Mouse (Mus musculus) CH12.LX (cell line): ENCODE results near the gene Asb10. TPM values are rescaled to one million over a fixed set of nuclear protein-coding genes. Genes with fewer than 3 reads are reported as not detected.

ENCODE experiments used
- DNase-seq: peaks from one replicate; pipeline ENCODE4 v3.0.0-alpha.2; 2013; ENCODE audit errors: extremely low read depth
- H3K27ac ChIP-seq: 2 replicates; pipeline ENCODE4 v1.5.1; 2012; ENCODE audit warnings: low read depth, mild to moderate bottlenecking, control low read depth, moderate library complexity; ENCODE audit not compliant: insufficient read depth
- H3K27me3 ChIP-seq: replicated peaks from 2 replicates; pipeline ENCODE3; 2012; ENCODE audit warnings: inconsistent platforms
- H3K36me3 ChIP-seq, 2 experiments: replicated peaks in 1 of 2; 2 replicates each; pipeline versions ENCODE3 to v1.6.1; 2012; ENCODE audit warnings: inconsistent platforms in 1 of 2, low read length in 1 of 2, mild to moderate bottlenecking in 1 of 2, mixed read lengths in 1 of 2, moderate library complexity in 1 of 2; ENCODE audit not compliant: control insufficient read depth in 1 of 2, insufficient read depth in 1 of 2
- H3K4me1 ChIP-seq, 2 experiments: 2 replicates each; pipeline ENCODE4 v1.6.1; 2012; ENCODE audit warnings: inconsistent platforms in 1 of 2, moderate library complexity in 1 of 2; ENCODE audit not compliant: insufficient read depth in 2 of 2, control insufficient read depth in 1 of 2
- H3K4me2 ChIP-seq: 2 replicates; pipeline ENCODE4 v1.6.1; 2012; ENCODE audit warnings: low read depth, mild to moderate bottlenecking, control low read depth; ENCODE audit not compliant: poor library complexity, insufficient read depth, severe bottlenecking
- H3K4me3 ChIP-seq, 3 experiments: fragments of 150-350 bp in 1 of 3; sonication (generic) in 1 of 3; replicated peaks in 1 of 3; 2 replicates each; pipeline versions ENCODE3 to v1.5.1; 2011 to 2012; ENCODE audit warnings: low read depth in 2 of 3, low read length in 2 of 3, mild to moderate bottlenecking in 2 of 3, moderate library complexity in 2 of 3, control low read depth in 1 of 3, improper control_type of control experiment in 1 of 3, inconsistent platforms in 1 of 3, mixed read lengths in 1 of 3; ENCODE audit not compliant: poor library complexity in 1 of 3
- H3K79me2 ChIP-seq: replicated peaks from 2 replicates; pipeline ENCODE4 v1.6.1; 2012; ENCODE audit warnings: mild to moderate bottlenecking, moderate library complexity; ENCODE audit not compliant: control insufficient read depth, poor library complexity, insufficient read depth, severe bottlenecking; ENCODE audit errors: extremely low read depth
- H3K9ac ChIP-seq: 2 replicates; pipeline ENCODE4 v1.6.1; 2012; ENCODE audit warnings: low read depth, mild to moderate bottlenecking, control low read depth, moderate library complexity; ENCODE audit not compliant: insufficient read depth
- H3K9me3 ChIP-seq: replicated peaks from 2 replicates; pipeline ENCODE3; 2012; ENCODE audit warnings: low read length, inconsistent platforms, mixed read lengths
- E2F4 ChIP-seq: IDR thresholded peaks from 2 replicates; pipeline ENCODE4 v1.6.1; 2011; ENCODE audit warnings: low read depth, low read length, improper control_type of control experiment; ENCODE audit not compliant: insufficient replicate concordance
- GABPA ChIP-seq: IDR thresholded peaks from 2 replicates; pipeline ENCODE4 v1.6.1; 2012; ENCODE audit warnings: low read depth, low read length, improper control_type of control experiment, inconsistent platforms; ENCODE audit not compliant: insufficient replicate concordance
- HCFC1 ChIP-seq: IDR thresholded peaks from 2 replicates; pipeline ENCODE4 v1.6.1; 2012; ENCODE audit warnings: low read depth, mild to moderate bottlenecking, inconsistent platforms, low read length, improper control_type of control experiment
- IRF4 ChIP-seq: IDR thresholded peaks from 2 replicates; pipeline ENCODE4 v1.6.1; 2014; ENCODE audit warnings: low read depth, mild to moderate bottlenecking, inconsistent platforms, low read length, improper control_type of control experiment
- JUN ChIP-seq: IDR thresholded peaks from 2 replicates; pipeline ENCODE4 v1.6.1; 2011; ENCODE audit warnings: low read depth, mild to moderate bottlenecking, low read length, improper control_type of control experiment, moderate library complexity; ENCODE audit not compliant: insufficient read depth
- JUND ChIP-seq: conservative IDR thresholded peaks from 2 replicates; pipeline ENCODE4 v1.6.1; 2011; ENCODE audit warnings: low read depth, low read length, improper control_type of control experiment
- KAT2A ChIP-seq: IDR thresholded peaks from 2 replicates; pipeline ENCODE4 v1.6.1; 2012; ENCODE audit warnings: low read length, improper control_type of control experiment, inconsistent platforms; ENCODE audit not compliant: insufficient replicate concordance
- MAX ChIP-seq: IDR thresholded peaks from 2 replicates; pipeline ENCODE4 v1.6.1; 2011; ENCODE audit warnings: low read length, improper control_type of control experiment
- MAZ ChIP-seq: IDR thresholded peaks from 2 replicates; pipeline ENCODE4 v1.6.1; 2012; ENCODE audit warnings: low read depth, mild to moderate bottlenecking, inconsistent platforms, low read length, improper control_type of control experiment, moderate library complexity
- MEF2A ChIP-seq: IDR thresholded peaks from 2 replicates; pipeline ENCODE4 v1.6.1; 2014; ENCODE audit warnings: low read depth, mild to moderate bottlenecking, inconsistent platforms, low read length, improper control_type of control experiment, borderline replicate concordance
- MYC ChIP-seq: IDR thresholded peaks from 2 replicates; pipeline ENCODE4 v1.6.1; 2011; ENCODE audit warnings: low read depth, mild to moderate bottlenecking, improper control_type of control experiment, low read length
- NELFE ChIP-seq: IDR thresholded peaks from 2 replicates; pipeline ENCODE4 v1.6.1; 2011; ENCODE audit warnings: low read depth, low read length, improper control_type of control experiment
- PAX5 ChIP-seq: IDR thresholded peaks from 2 replicates; pipeline ENCODE4 v1.6.1; 2012; ENCODE audit warnings: low read length, inconsistent platforms, mixed read lengths
- POLR2A ChIP-seq: IDR thresholded peaks from 2 replicates; pipeline ENCODE4 v1.6.1; 2011; ENCODE audit warnings: low read depth, mild to moderate bottlenecking, improper control_type of control experiment, low read length
- RAD21 ChIP-seq: IDR thresholded peaks from 2 replicates; pipeline ENCODE4 v1.6.1; 2011; ENCODE audit warnings: low read depth, mild to moderate bottlenecking, low read length, improper control_type of control experiment, moderate library complexity
- SIN3A ChIP-seq: IDR thresholded peaks from 2 replicates; pipeline ENCODE4 v1.6.1; 2012; ENCODE audit warnings: low read length, improper control_type of control experiment, inconsistent platforms
- TCF12 ChIP-seq: IDR thresholded peaks from 2 replicates; pipeline ENCODE4 v1.6.1; 2014; ENCODE audit warnings: low read depth, mild to moderate bottlenecking, inconsistent platforms, low read length, improper control_type of control experiment
- UBTF ChIP-seq: IDR thresholded peaks from 2 replicates; pipeline ENCODE4 v1.6.1; 2012; ENCODE audit warnings: low read depth, mild to moderate bottlenecking, inconsistent platforms, low read length, improper control_type of control experiment, moderate library complexity
- USF1 ChIP-seq: IDR thresholded peaks from 2 replicates; pipeline ENCODE4 v1.6.1; 2014; ENCODE audit warnings: low read depth, mild to moderate bottlenecking, inconsistent platforms, low read length, improper control_type of control experiment
- USF2 ChIP-seq: conservative IDR thresholded peaks from 2 replicates; pipeline ENCODE4 v1.6.1; 2011; ENCODE audit warnings: low read depth, low read length, improper control_type of control experiment
- ZMIZ1 ChIP-seq: IDR thresholded peaks from 2 replicates; pipeline ENCODE4 v1.6.1; 2012; ENCODE audit warnings: low read depth, mild to moderate bottlenecking, inconsistent platforms, low read length, improper control_type of control experiment
- ZNF384 ChIP-seq: IDR thresholded peaks from 2 replicates; pipeline ENCODE4 v1.6.1; 2012; ENCODE audit warnings: low read depth, low read length, improper control_type of control experiment, inconsistent platforms
- dilution Hi-C: fragments of 300-500 bp; cut with MboI; formaldehyde crosslinking; loops from 2 replicates; pipeline ENCODE4 v1.14.3; 2020; ENCODE audit warnings: low sequenced_read_pairs; ENCODE audit not compliant: extremely low pct_unique_long_range_greater_than_20kb, extremely low pct_ligation_motif_present
- in situ Hi-C: fragments of 300-500 bp; cut with MboI; formaldehyde crosslinking; loops from 3 replicates; pipeline ENCODE4 v1.14.3; 2019; ENCODE audit warnings: low sequenced_read_pairs, low pct_ligation_motif_present, low pct_unique_long_range_greater_than_20kb, mixed read lengths
- polyA plus RNA-seq: library from polyadenylated mRNA; unstranded; fragments of >175 nt; gene quantifications from 2 replicates; pipeline ENCODE4 v1.2.1, GENCODE M21; 2012; ENCODE audit warnings: low read depth; ENCODE audit not compliant: insufficient read length
- total RNA-seq, 2 experiments: library from RNA; depleted of rRNA; stranded (reverse); fragments of 300-350 nt in 1 of 2; fragments of >200 nt in 1 of 2; gene quantifications; 2 replicates each; pipeline ENCODE4 v1.2.3; 2012 to 2014

Asb10 gene
- total and polyA plus RNA-seq, 3 experiments: not detected

DNA sequence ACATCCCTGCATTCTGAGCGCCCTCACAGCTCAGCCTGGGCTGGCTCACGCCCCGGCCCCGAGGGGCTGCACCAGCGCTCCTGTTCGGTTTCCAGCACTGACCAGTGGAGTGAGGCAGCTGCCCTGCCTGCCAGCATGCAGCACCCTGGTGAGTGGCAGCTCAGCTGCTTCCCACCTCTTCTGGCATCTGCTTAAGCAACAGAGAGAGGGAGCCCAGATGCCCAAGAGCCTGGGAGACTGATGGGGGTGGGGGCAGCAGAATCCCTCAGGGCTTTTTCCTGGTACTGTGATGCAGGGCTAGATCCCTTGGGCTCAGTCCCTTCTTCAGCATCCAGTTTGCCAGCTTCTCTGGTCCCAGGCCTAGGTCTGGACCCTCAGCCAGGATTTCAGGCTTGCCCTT lies 44.0 kb downstream of the Asb10 start:
- in situ Hi-C loops: no loop called here
- Histone ChIP-seq H3K27me3 (no peaks in the 10 kb centered on the region), H3K36me3 (peaks cover 58 to 100% of the 10 kb centered on the region in 2 experiments), H3K9ac (no peak overlapping the region), H3K4me1 (no peaks in the 10 kb centered on the region), H3K27ac (no peak overlapping the region), H3K79me2 (no peaks in the 10 kb centered on the region), H3K4me3 (no peak overlapping the region), H3K4me2 (no peak overlapping the region), H3K9me3 (no peaks in the 10 kb centered on the region)
- TF ChIP-seq UBTF: no peak
- no peak for TF ChIP-seq JUND
- TF ChIP-seq PAX5: no peak
- no peak for TF ChIP-seq NELFE
- TF ChIP-seq SIN3A: no peak
- no peak for TF ChIP-seq USF1
- TF ChIP-seq ZMIZ1: no peak
- TF ChIP-seq IRF4: no peak
- TF ChIP-seq RAD21: no peak
- no peak for TF ChIP-seq MEF2A
- TF ChIP-seq USF2: no peak
- no peak for TF ChIP-seq POLR2A
- dilution Hi-C loops: no loop called here
- DNase-seq: no peak

GRCm38 (mm10) chr5:24495019-24495418 lies 45.8 kb downstream of the Asb10 start:
- Histone ChIP-seq H3K4me3 (no peak overlapping the region), H3K4me2 (no peak overlapping the region), H3K4me1 (no peaks in the 10 kb centered on the region), H3K9me3 (no peaks in the 10 kb centered on the region), H3K79me2 (no peaks in the 10 kb centered on the region), H3K27ac (no peak overlapping the region), H3K27me3 (no peaks in the 10 kb centered on the region), H3K36me3 (peaks cover 48 to 100% of the 10 kb centered on the region in 2 experiments), H3K9ac (no peak overlapping the region)
- dilution Hi-C loops (no loop called here), in situ Hi-C loops (no loop called here)
- TF ChIP-seq POLR2A (no peak), PAX5 (no peak), MYC (no peak), MAZ (no peak), NELFE (no peak), E2F4 (no peak), JUN (no peak), MAX (no peak), KAT2A (no peak), ZNF384 (no peak), TCF12 (no peak), GABPA (no peak), HCFC1 (no peak), USF1 (no peak), IRF4 (no peak)
- DNase-seq: no peak
